Mouse (Mus musculus) naive thymus-derived CD4-positive, alpha-beta T cell, adult 5 months (primary cell): ENCODE data around the gene Olfr967. TPM values are rescaled to one million over a fixed set of nuclear protein-coding genes. Genes with fewer than 3 reads are reported as not detected.

Experiments
- polyA plus RNA-seq: library from polyadenylated mRNA; unstranded; fragments of 100-300 nt; shearing (Covaris generic); gene quantifications from one replicate; pipeline ENCODE4 v1.2.1, GENCODE M21; 2017

The Olfr967 gene
- polyA plus RNA-seq: not detected

DNA sequence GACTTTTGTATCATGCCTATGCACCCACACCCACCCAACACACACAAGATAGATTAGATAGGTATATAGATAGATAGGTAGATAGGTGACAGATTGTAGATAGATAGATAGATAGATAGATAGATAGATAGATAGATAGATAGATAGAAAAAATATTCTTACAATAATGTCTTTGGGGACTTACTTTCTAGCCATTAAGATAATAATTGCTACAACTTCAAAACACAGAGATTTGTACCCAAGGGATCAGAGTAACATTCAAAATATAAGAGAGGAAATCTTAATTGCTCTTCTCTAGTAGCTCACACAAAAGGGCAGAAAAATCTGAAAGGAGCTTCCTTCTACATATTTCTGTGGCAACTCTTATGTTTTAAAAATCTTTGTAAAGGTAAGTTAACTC is at the start of gene Olfr967:
Gene Olfr967, plus strand, starts transcription at position 301 of the 400 bp plus-strand sequence.

GRCm38 (mm10) chr9:39707017-39707416 is 39.0 kb upstream of the Olfr967 start, which contains the start of gene Olfr149:
Gene Olfr149 (minus strand): TSS chr9:39707117.

GRCm38 (mm10) chr9:39711053-39711452 is 35.0 kb upstream of the Olfr967 start, which contains the start of gene Olfr965:
Gene Olfr965 (plus strand): TSS chr9:39711353.

GRCm38 (mm10) chr9:39730678-39731077 is 15.4 kb upstream of the Olfr967 start, which contains the start of gene Olfr150:
Gene Olfr150 (plus strand): TSS chr9:39730978.

GRCm38 (mm10) chr9:39783153-39783552 is 37.1 kb downstream of the Olfr967 start, which contains the start of gene Olfr968:
Gene Olfr968 (minus strand): TSS chr9:39783253.

DNA sequence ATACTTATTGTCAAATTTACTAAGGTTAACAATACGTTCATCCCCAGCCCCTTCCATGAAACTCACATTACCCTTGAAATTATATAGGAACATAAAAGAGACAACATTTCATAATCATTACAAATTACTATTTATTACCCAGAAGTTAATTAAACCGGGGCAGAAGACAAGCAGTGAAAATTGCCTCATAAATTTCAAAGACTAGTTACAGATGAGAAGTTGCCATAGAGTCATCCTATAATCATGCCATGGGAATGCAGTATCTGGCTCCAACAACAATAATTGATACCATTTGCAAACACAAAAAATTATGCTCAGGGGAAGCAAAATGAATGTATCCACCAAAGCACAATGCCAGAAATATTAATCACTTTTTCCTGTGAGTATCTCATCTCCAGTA is 44.5 kb downstream of the Olfr967 start, which contains the start of gene Olfr969:
Gene Olfr969, plus strand, starts transcription at position 388 of the 400 bp plus-strand sequence.

Other genes with a start within 250 kb of the Olfr967 start
- gene Olfr957, start 230.4 kb upstream of the Olfr967 start, polyA plus RNA-seq: not detected
- not detected for gene Olfr958, start 192.2 kb upstream of the Olfr967 start, polyA plus RNA-seq
- gene Olfr959, start 170.7 kb upstream of the Olfr967 start, polyA plus RNA-seq: not detected
- gene AW551984, start 141.8 kb upstream of the Olfr967 start, polyA plus RNA-seq: not detected
- not detected for gene Olfr148, start 135.6 kb upstream of the Olfr967 start, polyA plus RNA-seq
- gene Olfr960, start 124.9 kb upstream of the Olfr967 start, polyA plus RNA-seq: not detected
- gene Olfr961, start 101.2 kb upstream of the Olfr967 start, polyA plus RNA-seq: 0.20 TPM
- not detected for gene Olfr963, start 79.0 kb upstream of the Olfr967 start, polyA plus RNA-seq
- gene Olfr149, start 39.1 kb upstream of the Olfr967 start, polyA plus RNA-seq: not detected
- not detected for gene Olfr965, start 34.9 kb upstream of the Olfr967 start, polyA plus RNA-seq
- gene Olfr150, start 15.3 kb upstream of the Olfr967 start, polyA plus RNA-seq: not detected
- not detected for gene Olfr968, start 37.0 kb downstream of the Olfr967 start, polyA plus RNA-seq
- not detected for gene Olfr969, start 44.7 kb downstream of the Olfr967 start, polyA plus RNA-seq
- gene Olfr970, start 62.6 kb downstream of the Olfr967 start, polyA plus RNA-seq: not detected
- not detected for gene Olfr971, start 90.6 kb downstream of the Olfr967 start, polyA plus RNA-seq
- not detected for gene Olfr972, start 120.2 kb downstream of the Olfr967 start, polyA plus RNA-seq
- gene Olfr229, start 161.1 kb downstream of the Olfr967 start, polyA plus RNA-seq: not detected
- gene Olfr974, start 191.3 kb downstream of the Olfr967 start, polyA plus RNA-seq: 0.12 TPM
- not detected for gene Olfr975, start 205.8 kb downstream of the Olfr967 start, polyA plus RNA-seq
- not detected for gene Olfr976, start 214.9 kb downstream of the Olfr967 start, polyA plus RNA-seq
- 0.37 TPM for gene Olfr978, start 245.9 kb downstream of the Olfr967 start, polyA plus RNA-seq